Mouse (Mus musculus): ENCODE results near the gene Lasp1. TPM values are rescaled to one million over a fixed set of nuclear protein-coding genes. Genes with fewer than 3 reads are reported as not detected.
"Not testable (repeated sequence)": the region's sequence is repeated elsewhere in the genome, so short reads cannot be mapped to it uniquely, and the experiment has no call there.

Lasp1 gene
- total RNA-seq, 2 experiments from 2014 or later: 37.7 to 40.7 TPM

DNA sequence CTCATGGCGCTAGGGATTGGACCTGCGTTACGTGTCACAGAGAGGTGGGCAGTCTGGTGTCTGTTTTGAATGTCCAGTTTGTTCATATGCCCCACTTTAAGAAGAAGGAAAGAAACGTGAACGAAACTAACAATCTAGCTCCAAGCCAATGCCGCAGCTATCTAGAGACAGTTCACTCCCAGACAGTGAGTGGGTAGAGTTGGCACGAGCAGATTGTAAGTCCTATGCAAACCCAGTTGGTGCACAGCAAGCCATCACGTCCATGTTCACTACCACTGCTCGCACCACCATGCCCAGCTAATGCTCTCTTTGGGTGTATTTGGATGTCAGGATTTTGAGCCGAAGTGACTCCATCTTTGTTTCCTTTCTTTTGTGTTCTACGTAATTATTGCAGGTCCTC lies 25.4 kb downstream of the Lasp1 start:
- DNase-seq: no peak
- intact Hi-C loops (cut with DNase I): loop anchor here (2.0 kb wide), 1 partner anchor 17 kb away; the partner anchor contains the start of gene B230217C12Rik

DNA sequence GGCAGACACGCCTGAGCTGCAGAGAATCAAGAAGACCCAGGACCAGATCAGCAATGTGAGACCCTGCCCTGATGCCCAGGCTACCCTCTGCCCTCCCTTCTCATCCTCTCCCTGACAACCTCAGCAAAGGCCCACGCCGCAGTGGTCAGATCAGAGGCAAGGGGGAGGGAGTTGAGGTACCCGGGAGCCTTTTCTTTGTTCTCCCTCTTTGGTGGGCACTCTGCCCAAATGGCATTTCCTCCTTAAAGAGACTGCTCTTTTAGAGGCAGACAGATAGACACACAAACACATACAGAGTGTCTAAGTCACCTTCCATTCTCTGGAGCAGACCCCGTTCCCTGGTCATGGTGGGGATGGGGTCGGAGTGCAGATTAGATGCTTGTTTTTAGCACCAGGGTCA lies 26.1 kb downstream of the Lasp1 start:
- intact Hi-C loops (cut with DNase I): loop anchor here (2.0 kb wide), 1 partner anchor 16 kb away; the partner anchor contains the start of gene B230217C12Rik
- no peak for DNase-seq

DNA sequence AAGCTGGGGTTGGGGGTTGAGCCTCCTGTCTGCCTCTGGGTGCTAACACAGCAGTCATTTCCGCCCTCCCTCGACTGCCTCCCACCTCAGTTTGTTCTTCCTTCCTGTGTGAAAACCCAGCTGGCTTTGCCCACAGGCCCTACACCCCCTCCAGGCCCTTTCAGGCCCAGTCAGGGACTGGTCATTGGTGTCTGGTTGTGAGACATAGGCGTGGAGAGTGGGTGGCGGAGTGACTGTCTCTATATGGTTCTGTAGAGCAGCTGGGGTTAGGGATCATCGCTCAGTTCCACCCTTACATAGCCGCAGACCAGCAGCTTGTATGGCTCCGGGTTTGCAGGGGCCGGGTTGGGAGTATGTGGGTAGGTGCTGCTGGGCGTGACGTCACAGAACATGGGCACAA lies 26.5 kb downstream of the Lasp1 start:
- DNase-seq: no peak
- intact Hi-C loops (cut with DNase I): loop anchor here (2.0 kb wide), 1 partner anchor 16 kb away; the partner anchor contains the start of gene B230217C12Rik

DNA sequence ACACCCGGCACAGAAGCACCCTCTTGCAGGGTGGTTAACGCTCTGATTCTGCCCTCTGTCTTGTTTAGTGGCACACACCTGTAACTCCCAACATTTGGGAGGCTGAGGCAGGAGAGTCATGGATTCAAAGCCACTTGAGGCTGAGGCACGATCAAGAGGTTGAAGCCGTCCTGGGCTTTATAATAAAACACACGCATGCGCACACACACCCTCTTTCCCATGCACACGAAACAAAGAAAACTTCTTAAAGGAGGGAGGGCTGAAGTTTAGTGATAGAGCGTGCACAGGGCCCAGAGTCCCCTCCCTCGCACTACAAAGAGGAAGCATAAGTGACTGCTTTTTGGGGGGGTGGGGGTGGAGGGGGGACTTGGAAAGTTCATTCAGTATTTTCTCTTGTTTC lies 27.2 kb downstream of the Lasp1 start:
- DNase-seq: no peak
- intact Hi-C loops (cut with DNase I): loop anchor here (2.0 kb wide), 1 partner anchor 15 kb away; the partner anchor contains the start of gene B230217C12Rik

DNA sequence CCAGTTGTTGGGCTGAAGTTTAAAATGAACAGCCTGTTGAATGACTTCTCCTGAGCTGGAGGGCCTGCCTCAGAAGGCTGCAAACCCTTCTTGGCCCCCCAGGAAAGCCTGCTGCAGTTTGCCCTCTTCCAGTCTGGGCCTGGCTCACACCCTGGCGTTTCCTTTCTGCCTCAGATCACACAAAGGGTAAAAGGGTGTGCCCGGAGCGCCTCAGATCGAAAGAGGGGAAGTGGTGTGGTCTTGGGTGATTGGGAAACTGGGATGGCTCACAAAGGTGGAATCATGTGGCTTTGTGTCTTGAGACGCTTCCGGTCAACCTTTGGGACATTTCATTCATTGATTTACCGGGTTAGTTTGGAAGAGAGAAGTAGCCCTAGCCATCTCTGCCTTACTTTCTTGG lies 27.6 kb downstream of the Lasp1 start:
- intact Hi-C loops (cut with DNase I): no loop called here
- DNase-seq: no peak

DNA sequence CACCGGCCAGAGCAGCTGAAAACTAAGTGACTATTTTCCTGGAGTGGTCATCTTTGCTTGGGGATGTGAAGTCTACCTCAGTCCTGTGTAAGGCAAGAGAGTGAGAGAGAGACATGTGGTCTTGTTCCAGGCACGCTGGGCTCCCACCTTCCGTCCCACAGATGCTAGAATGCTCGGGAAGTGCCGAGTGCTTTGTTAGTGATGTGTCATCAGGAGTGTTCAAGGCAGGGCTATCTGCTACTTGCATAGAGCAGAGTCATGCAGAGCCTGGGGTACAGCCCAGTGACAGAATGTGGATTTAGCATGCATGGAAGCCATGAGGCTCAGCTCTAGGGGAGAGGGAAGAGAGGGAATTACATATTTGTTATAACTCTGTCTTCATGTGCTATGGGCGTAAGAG lies 28.9 kb downstream of the Lasp1 start:
- DNase-seq: no peak
- intact Hi-C loops (cut with DNase I): no loop called here

DNA sequence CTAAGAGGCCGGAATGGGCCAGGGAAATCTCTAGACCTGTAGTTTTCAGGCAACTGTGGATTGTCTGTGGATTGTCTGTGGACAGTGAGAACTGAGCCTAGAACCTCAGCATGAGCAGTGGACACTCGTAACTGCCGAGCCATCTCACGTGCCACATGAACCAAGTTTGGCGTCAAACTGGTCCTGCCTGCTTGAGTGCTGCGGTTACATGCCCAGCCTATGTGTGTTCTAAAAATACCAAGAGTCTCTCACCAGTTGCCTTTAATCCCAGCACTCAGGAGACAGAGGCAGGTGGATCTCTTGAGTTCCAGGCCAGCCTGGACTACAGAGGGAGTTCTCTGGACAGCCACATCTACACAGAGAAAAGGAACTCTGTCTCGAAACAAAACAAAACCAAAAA lies 30.6 kb downstream of the Lasp1 start:
- DNase-seq: peak in 1 of 2 experiments; percentile 1
- intact Hi-C loops (cut with DNase I): no loop called here

- peak in 1 of 2 experiments; percentile 24 for DNase-seq
- intact Hi-C loops (cut with DNase I): no loop called here
These were observed 31.2 kb downstream of the Lasp1 start for GRCm38 (mm10) chr11:97829913-97830476.

DNA sequence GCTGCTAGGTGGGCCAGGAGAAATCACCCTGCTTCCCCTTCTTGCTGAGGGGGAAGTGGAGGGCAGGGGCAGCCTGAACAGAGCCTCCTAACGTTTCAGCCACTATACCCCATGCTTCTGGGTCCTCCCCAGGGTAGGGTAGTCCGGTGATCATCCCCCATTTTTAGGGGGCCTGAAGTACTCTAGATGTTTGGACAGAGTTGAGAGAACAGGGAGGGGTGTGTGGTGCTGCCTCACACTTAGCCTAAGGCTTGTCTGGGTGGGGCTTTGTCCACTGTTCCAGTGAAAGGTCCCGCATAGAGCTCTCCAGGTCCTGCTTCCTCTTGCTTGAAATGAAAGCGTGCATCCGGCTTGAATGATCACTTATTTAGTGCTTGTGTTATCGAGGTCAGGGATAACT lies 31.7 kb downstream of the Lasp1 start:
- intact Hi-C loops (cut with DNase I): no loop called here

DNA sequence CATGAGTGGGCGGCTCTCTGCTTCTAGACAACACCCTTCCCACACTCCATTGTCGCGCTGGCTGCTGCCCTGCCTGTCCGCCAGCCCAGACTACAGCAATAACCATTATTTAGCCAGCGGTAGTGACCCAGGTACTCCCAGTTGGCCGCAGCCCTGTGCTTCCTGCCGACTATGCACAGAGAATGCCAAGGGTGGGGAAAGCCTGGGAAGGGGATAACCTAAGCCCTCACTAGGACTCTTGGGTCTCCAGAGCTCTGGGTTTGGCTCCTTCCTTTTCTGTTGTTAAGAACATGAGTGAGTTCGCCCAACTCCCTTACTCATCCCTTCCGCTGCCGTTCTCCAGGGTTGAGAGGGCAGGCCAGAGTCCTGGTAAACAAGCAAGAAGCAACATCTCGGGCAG lies 33.2 kb downstream of the Lasp1 start:
- intact Hi-C loops (cut with DNase I): no loop called here
- DNase-seq: peak in 1 of 2 experiments; percentile 53

More for the DNA sequence above, 31.7 kb downstream of the Lasp1 start:
- DNase-seq: peak in 1 of 2 experiments; percentile 12

GRCm38 (mm10) chr11:97833352-97833751 lies 34.6 kb downstream of the Lasp1 start:
- intact Hi-C loops (cut with DNase I): no loop called here
- DNase-seq: no peak

GRCm38 (mm10) chr11:97836541-97836940 lies 37.7 kb downstream of the Lasp1 start:
- intact Hi-C loops (cut with DNase I): no loop called here
- DNase-seq: no peak

GRCm38 (mm10) chr11:97837051-97837450 lies 38.3 kb downstream of the Lasp1 start:
- DNase-seq: peak in 1 of 2 experiments; percentile 39
- intact Hi-C loops (cut with DNase I): not testable (repeated sequence)

GRCm38 (mm10) chr11:97837641-97838149 lies 38.9 kb downstream of the Lasp1 start:
- intact Hi-C loops (cut with DNase I): no loop called here

DNA sequence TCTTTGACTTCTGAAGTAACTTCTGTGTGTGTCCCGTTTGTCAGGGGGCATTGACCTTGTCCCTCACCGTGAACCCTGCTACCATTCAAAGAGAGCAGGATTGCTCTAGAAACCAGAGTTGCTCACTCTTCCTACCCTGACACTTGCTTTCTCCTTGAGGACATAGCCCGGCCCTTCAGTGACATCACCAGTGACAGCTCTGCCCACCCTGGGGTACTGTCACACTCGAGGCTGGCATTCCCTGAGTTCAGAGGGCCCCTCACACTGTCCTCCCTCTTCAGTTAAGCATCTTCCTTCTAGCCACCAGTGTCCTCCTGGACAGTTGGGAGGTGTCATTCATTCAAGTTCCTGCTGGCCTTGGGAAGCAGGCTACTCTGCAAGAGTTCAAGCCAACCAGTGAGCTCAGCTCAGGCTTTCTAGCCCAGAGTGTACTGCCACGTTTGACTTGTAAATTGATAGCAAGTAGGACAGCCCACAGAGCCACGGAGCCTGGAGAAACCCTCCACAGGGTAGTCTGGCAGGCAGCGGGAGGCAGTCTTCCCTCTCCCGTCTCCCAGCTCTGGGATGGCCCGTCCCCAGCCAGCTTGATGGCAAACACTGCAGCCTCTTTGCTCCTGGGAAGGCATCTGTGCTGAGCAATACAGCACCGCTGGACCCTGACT lies 40.1 kb downstream of the Lasp1 start:
- intact Hi-C loops (cut with DNase I): no loop called here
- DNase-seq: no peak

More at GRCm38 (mm10) chr11:97837641-97838149, 38.9 kb downstream of the Lasp1 start:
- no peak for DNase-seq

GRCm38 (mm10) chr11:97839441-97840134 lies 40.8 kb downstream of the Lasp1 start:
- intact Hi-C loops (cut with DNase I): loop anchor here (2.0 to 5.0 kb wide), 2 partner anchors 15 to 43 kb away; partner anchors contain the start of gene Fbxo47
- DNase-seq: no peak

- intact Hi-C loops (cut with DNase I): loop anchor here (2.0 to 5.0 kb wide), 2 partner anchors 15 to 42 kb away; partner anchors contain the start of gene Fbxo47
- DNase-seq: no peak
These were observed 41.3 kb downstream of the Lasp1 start for GRCm38 (mm10) chr11:97840135-97840490.

DNA sequence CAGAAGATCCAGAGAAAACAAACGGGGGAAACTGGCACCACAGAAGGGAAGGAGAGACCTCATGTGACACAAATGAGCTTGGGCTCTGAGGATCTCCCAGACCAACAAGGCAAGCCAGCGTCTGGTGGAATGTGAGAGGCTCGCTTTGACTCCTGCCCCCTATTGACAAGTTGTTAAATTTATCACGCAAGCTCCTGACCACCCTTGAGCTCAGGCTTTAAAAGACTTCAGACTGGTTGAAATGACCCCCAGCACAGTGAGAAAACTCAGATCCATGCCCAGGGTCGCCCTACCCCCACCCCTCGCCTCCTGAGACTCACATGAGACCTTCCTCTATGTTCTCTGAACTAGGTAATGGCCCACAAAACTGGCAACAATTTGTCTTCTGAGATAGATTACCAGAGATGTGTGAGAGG lies 41.7 kb downstream of the Lasp1 start, which contains the start of gene B230217C12Rik:
Gene B230217C12Rik (plus strand): TSS at position 242 of the 416 bp plus-strand sequence.
- intact Hi-C loops (cut with DNase I): loop anchor here (2.0 to 5.0 kb wide), 2 partner anchors 16 to 42 kb away; partner anchors contain the start of gene Fbxo47
- peak in 1 of 2 experiments; percentile 43 for DNase-seq

- peak; percentile 62 to 63 for DNase-seq
- intact Hi-C loops (cut with DNase I): loop anchor here (1.0 to 5.0 kb wide), 3 partner anchors 16 to 43 kb away; partner anchors contain the start of genes Fbxo47 and Lasp1
These were observed 42.3 kb downstream of the Lasp1 start for GRCm38 (mm10) chr11:97840991-97841661.

DNA sequence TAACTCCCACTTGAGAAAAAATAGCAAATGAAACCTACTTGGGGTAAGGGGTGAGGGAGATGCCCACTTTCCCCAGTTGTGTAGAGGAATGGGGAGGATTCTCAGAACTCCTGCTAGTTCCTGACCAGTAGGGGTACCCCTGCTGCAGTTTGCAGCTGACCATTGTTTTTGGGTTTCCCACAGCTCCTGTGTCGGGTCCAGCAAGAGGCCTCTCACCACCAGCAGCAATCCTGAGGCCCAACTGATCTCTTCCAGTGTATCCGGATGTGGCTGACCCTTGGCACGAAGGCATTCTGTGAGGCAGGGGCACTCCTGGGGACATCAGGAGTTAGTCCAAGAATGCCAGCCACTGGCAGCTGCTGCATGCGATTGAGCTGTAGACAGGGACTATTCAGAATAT lies 43.2 kb downstream of the Lasp1 start:
- intact Hi-C loops (cut with DNase I): loop anchor here (5.0 kb wide), 1 partner anchor 40 kb away; the partner anchor contains the start of gene Fbxo47
- no peak for DNase-seq
